Mouse (Mus musculus) small intestine, adult 2 months (tissue): ENCODE measurements around the gene 1700001O22Rik.

Experiments used
- CTCF ChIP-seq: fragments of 200-500 bp; IDR thresholded peaks from 2 replicates; pipeline ENCODE4 v1.5.1; 2012; ENCODE audit warnings: low read depth, mild to moderate bottlenecking, control low read depth, inconsistent platforms, low read length, moderate library complexity, mixed read lengths; ENCODE audit not compliant: insufficient replicate concordance, insufficient read length; ENCODE audit errors: extremely low read depth
- POLR2A ChIP-seq: fragments of 200-500 bp; IDR thresholded peaks from 2 replicates; pipeline ENCODE4 v1.6.1; 2012; ENCODE audit warnings: low read depth, mild to moderate bottlenecking, control low read depth, inconsistent platforms, low read length, moderate library complexity

- TF ChIP-seq CTCF (no peak), POLR2A (no peak)
Observed at GRCm38 (mm10) chr2:30779241-30779640, 24.2 kb downstream of the 1700001O22Rik start.
